Mouse (Mus musculus) left cerebral cortex, postnatal 4 days (tissue): Measurements from ENCODE around the gene Spats2. TPM values are rescaled to one million over a fixed set of nuclear protein-coding genes. Genes with fewer than 3 reads are reported as not detected.
A peak's percentile ranks its signal among the peaks of the same experiment; 100 is the strongest.
"Not testable (repeated sequence)": the region's sequence is repeated elsewhere in the genome, so short reads cannot be mapped to it uniquely, and the experiment has no call there.

Experiments
- DNase-seq: peaks from one replicate; pipeline ENCODE4 v3.0.0-alpha.2; 2022
- intact Hi-C: fragments of 180-260 bp; cut with DNase I; formaldehyde crosslinking; loops from one replicate; pipeline ENCODE4 v1.15.1; 2025
- total RNA-seq, 2 experiments: library from RNA; stranded (reverse); gene quantifications; 2 replicates each; pipeline ENCODE4 v1.2.3; 2021

The Spats2 gene
- total RNA-seq, 2 experiments from 2014 or later: 39.7 to 46.0 TPM

GRCm38 (mm10) chr15:99221315-99221952, 95.7 kb downstream of the Spats2 start:
- intact Hi-C loops: no loop called here
- no peak for DNase-seq

- no peak for DNase-seq
- intact Hi-C loops: no loop called here
These were observed 97.3 kb downstream of the Spats2 start for GRCm38 (mm10) chr15:99222794-99223584.

DNA sequence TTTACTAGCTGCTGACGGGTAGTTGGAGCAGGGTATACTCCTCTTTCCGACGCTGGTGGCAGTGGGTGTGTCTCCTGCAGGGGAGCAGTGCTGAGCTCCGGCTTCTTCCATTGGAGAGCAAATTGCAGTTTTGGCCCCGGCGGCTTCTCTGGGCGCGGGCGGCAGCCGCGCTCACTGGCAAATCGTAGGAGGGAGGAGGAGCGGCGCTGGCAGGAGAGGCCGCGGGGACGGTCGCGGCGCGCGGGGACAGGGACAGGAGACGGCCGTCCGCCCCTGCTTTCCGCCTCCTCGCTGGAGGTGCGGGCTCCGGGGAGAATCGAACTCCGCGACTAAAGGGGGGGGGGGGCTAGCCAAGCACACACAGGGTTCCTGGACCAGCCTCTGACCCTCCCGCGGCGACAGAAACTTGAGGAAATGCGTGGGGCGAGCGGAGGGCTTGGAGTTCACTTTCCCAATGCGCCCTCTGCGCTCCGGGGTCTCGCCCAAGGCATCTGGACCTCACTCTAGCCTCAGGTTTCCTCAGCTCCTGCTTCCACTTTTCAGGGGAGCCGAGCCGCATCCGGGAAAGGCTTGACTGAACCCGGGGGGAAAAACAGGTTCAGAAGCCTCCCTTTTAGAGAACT, 98.0 kb downstream of the Spats2 start:
- peak; percentile 40 for DNase-seq
- intact Hi-C loops: no loop called here

- intact Hi-C loops: no loop called here
- DNase-seq: no peak
These were observed 98.6 kb downstream of the Spats2 start, which contains the start of gene Kcnh3 for GRCm38 (mm10) chr15:99224208-99224911. Gene Kcnh3, plus strand, starts transcription at chr15:99224861.

DNA sequence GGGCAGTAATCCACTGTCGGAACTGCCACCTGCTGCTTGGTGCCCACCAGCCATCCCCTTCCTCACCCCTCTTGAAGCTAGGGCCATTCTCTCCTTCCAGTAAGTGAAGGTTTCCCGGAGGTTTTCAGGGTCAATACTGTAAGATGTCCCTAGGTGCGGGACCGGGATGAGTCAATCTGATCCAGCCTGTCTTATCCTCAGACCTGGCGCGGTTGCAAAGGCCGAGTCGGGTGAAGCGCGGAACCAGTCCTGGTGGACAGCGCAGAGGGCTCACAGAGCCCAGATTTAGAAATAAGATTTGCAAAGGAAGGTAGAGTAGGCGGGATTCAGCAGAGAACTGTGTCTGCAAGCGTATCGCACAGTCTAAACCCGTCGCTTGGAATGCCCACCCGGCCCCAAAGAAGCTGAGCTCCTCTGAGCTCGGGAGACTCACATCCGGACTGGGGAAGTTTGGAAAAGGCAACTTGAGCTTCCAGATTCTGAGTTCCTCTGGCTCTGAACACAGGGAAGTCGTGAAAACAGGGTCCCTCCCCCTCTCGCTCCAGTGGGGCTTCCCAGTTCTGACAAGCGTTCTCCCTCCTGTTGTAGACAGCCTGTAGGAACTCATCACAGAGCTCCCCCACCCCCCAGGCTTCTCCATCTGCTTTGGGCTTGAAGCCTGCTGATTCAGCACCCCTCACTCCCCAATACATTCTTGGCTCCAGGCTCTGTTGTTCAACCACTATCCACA, 99.5 kb downstream of the Spats2 start:
- intact Hi-C loops: no loop called here
- no peak for DNase-seq

- no peak for DNase-seq
- intact Hi-C loops: no loop called here
These were observed 100.4 kb downstream of the Spats2 start for GRCm38 (mm10) chr15:99226090-99226489.

- intact Hi-C loops: no loop called here
- DNase-seq: no peak
These were observed 106.3 kb downstream of the Spats2 start for GRCm38 (mm10) chr15:99231998-99232397.

DNA sequence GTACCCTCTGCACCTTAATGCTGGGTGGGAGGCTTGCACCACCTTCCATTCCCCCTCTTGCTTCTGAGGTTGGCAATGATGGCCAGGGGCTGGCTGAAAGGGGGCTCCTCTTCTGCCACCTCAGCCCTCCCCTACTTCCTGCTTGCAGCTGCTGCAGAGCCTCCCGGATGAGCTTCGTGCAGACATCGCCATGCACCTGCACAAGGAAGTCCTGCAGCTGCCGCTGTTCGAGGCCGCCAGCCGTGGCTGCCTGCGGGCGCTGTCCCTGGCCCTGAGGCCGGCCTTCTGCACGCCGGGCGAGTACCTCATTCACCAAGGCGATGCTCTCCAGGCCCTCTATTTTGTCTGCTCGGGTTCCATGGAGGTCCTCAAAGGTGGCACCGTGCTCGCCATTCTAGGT, 108.0 kb downstream of the Spats2 start:
- DNase-seq: no peak
- intact Hi-C loops: no loop called here

GRCm38 (mm10) chr15:99234326-99235010, 108.8 kb downstream of the Spats2 start:
- DNase-seq: no peak
- intact Hi-C loops: no loop called here

DNA sequence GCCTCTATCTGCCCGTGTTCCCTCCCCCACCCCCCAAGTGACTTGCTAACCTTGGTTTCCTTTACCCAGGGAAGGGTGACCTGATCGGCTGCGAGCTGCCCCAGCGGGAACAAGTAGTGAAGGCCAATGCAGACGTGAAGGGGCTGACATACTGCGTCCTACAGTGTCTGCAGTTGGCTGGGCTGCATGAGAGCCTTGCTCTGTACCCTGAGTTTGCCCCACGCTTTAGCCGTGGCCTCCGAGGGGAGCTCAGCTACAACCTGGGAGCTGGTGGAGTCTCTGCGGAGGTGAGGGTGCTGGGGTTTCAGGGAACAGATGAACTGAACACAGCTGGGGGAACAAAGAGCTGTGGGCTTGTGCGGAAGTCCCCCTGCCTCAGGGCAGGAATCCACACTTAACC, 112.3 kb downstream of the Spats2 start:
- DNase-seq: no peak
- intact Hi-C loops: no loop called here

GRCm38 (mm10) chr15:99240129-99240528, 114.4 kb downstream of the Spats2 start:
- intact Hi-C loops: no loop called here
- DNase-seq: no peak

- no peak for DNase-seq
- intact Hi-C loops: no loop called here
These were observed 115.5 kb downstream of the Spats2 start for GRCm38 (mm10) chr15:99241249-99241648.

GRCm38 (mm10) chr15:99242045-99242444, 116.3 kb downstream of the Spats2 start:
- intact Hi-C loops: no loop called here
- no peak for DNase-seq

DNA sequence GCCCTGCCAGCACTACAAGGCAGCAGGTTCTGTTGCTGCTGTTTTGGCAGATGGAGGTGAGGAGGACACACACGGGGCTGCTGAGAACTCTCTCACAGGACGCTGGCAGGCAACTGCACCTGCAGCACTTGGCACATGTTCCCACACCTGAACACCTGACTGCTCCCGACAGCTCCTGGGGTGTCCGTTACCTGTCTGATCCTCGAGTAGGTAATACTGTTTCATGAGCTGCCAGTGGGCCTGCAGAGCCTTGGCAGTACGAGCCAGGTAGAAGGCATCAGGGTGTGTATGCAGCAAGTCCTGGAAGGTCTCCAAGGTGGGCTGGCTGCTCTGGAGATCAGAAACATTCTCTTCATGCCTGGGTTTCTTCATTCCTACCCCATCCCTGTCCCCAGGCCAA, 121.0 kb downstream of the Spats2 start:
- intact Hi-C loops: not testable (repeated sequence)
- peak; percentile 61 for DNase-seq

DNA sequence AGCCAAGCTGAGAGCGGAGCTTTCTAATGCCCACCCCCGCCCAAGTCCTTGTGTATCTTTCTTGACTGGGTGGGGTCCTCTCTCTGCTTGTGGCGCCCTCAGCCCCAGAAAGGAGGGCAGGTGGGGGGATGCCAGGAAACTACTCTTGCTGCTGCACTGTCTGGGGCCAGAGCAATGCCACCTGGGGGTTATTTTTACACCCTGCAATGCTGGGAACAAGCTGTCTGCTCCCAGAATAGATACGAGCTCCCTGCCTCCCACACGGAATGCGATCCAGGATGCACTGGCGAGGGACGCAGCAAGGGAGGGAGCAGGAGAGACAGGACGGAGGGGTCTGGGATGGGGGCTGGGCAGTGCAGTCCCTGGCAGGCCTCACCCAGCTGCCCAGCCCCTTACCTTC, 123.3 kb downstream of the Spats2 start:
- intact Hi-C loops: no loop called here

GRCm38 (mm10) chr15:99249938-99250337, 124.2 kb downstream of the Spats2 start:
- DNase-seq: no peak
- intact Hi-C loops: no loop called here

More for the DNA sequence above, 123.3 kb downstream of the Spats2 start:
- no peak for DNase-seq

DNA sequence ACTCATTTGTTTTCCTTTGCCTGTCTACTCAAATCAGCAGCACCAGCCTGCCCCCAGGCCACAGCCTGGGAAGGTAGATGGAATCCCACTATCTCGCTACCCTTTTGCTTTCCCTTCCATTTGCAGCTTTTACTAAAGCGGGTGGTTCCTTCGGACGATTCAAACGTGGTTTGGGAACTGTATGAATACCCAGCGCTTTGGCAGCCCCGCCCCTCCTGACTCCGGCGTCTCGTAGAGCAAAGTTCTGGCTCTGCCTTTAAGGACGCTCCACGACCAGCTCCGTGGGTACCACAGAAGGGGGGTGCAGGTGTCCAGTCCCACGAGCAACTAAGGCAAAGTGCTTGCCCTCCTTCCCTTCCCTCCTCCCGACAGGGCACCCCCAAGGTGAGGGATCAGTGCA, 125.4 kb downstream of the Spats2 start:
- not testable (repeated sequence) for DNase-seq

GRCm38 (mm10) chr15:99251626-99252380, 126.1 kb downstream of the Spats2 start, which contains the start of gene Mcrs1:
Gene Mcrs1, minus strand, starts transcription at chr15:99251961.
- intact Hi-C loops: no loop called here
- peak; percentile 98 for DNase-seq

More for the DNA sequence above, 125.4 kb downstream of the Spats2 start:
- intact Hi-C loops: not testable (repeated sequence)
